Mouse (Mus musculus) CH12.LX (cell line): ENCODE results near the gene Fam185a. TPM values are rescaled to one million over a fixed set of nuclear protein-coding genes. Genes with fewer than 3 reads are reported as not detected.

Source experiments
- DNase-seq: peaks from one replicate; pipeline ENCODE4 v3.0.0-alpha.2; 2013; ENCODE audit errors: extremely low read depth
- H3K27ac ChIP-seq: 2 replicates; pipeline ENCODE4 v1.5.1; 2012; ENCODE audit warnings: low read depth, mild to moderate bottlenecking, control low read depth, moderate library complexity; ENCODE audit not compliant: insufficient read depth
- H3K27me3 ChIP-seq: replicated peaks from 2 replicates; pipeline ENCODE3; 2012; ENCODE audit warnings: inconsistent platforms
- H3K36me3 ChIP-seq, 2 experiments: replicated peaks in 1 of 2; 2 replicates each; pipeline versions ENCODE3 to v1.6.1; 2012; ENCODE audit warnings: inconsistent platforms in 1 of 2, low read length in 1 of 2, mild to moderate bottlenecking in 1 of 2, mixed read lengths in 1 of 2, moderate library complexity in 1 of 2; ENCODE audit not compliant: control insufficient read depth in 1 of 2, insufficient read depth in 1 of 2
- H3K4me1 ChIP-seq, 2 experiments: 2 replicates each; pipeline ENCODE4 v1.6.1; 2012; ENCODE audit warnings: inconsistent platforms in 1 of 2, moderate library complexity in 1 of 2; ENCODE audit not compliant: insufficient read depth in 2 of 2, control insufficient read depth in 1 of 2
- H3K4me2 ChIP-seq: 2 replicates; pipeline ENCODE4 v1.6.1; 2012; ENCODE audit warnings: low read depth, mild to moderate bottlenecking, control low read depth; ENCODE audit not compliant: poor library complexity, insufficient read depth, severe bottlenecking
- H3K4me3 ChIP-seq, 3 experiments: fragments of 150-350 bp in 1 of 3; sonication (generic) in 1 of 3; replicated peaks in 1 of 3; 2 replicates each; pipeline versions ENCODE3 to v1.5.1; 2011 to 2012; ENCODE audit warnings: low read depth in 2 of 3, low read length in 2 of 3, mild to moderate bottlenecking in 2 of 3, moderate library complexity in 2 of 3, control low read depth in 1 of 3, improper control_type of control experiment in 1 of 3, inconsistent platforms in 1 of 3, mixed read lengths in 1 of 3; ENCODE audit not compliant: poor library complexity in 1 of 3
- H3K79me2 ChIP-seq: replicated peaks from 2 replicates; pipeline ENCODE4 v1.6.1; 2012; ENCODE audit warnings: mild to moderate bottlenecking, moderate library complexity; ENCODE audit not compliant: control insufficient read depth, poor library complexity, insufficient read depth, severe bottlenecking; ENCODE audit errors: extremely low read depth
- H3K9ac ChIP-seq: 2 replicates; pipeline ENCODE4 v1.6.1; 2012; ENCODE audit warnings: low read depth, mild to moderate bottlenecking, control low read depth, moderate library complexity; ENCODE audit not compliant: insufficient read depth
- H3K9me3 ChIP-seq: replicated peaks from 2 replicates; pipeline ENCODE3; 2012; ENCODE audit warnings: low read length, inconsistent platforms, mixed read lengths
- BHLHE40 ChIP-seq: IDR thresholded peaks from 2 replicates; pipeline ENCODE4 v1.6.1; 2011; ENCODE audit warnings: mild to moderate bottlenecking, low read depth, low read length, improper control_type of control experiment
- CHD1 ChIP-seq: IDR thresholded peaks from 2 replicates; pipeline ENCODE4 v1.6.1; 2012; ENCODE audit warnings: low read depth, low read length, improper control_type of control experiment, inconsistent platforms
- CHD2 ChIP-seq: IDR thresholded peaks from 2 replicates; pipeline ENCODE4 v1.6.1; 2011; ENCODE audit warnings: low read length, improper control_type of control experiment
- CTCF ChIP-seq, 2 experiments: IDR thresholded peaks in 1 of 2; conservative IDR thresholded peaks in 1 of 2; 2 replicates each; pipeline ENCODE4 v1.5.1; 2011 to 2012; ENCODE audit warnings: low read depth in 2 of 2, low read length in 2 of 2, improper control_type of control experiment in 1 of 2, inconsistent platforms in 1 of 2, mild to moderate bottlenecking in 1 of 2, moderate library complexity in 1 of 2
- E2F4 ChIP-seq: IDR thresholded peaks from 2 replicates; pipeline ENCODE4 v1.6.1; 2011; ENCODE audit warnings: low read depth, low read length, improper control_type of control experiment; ENCODE audit not compliant: insufficient replicate concordance
- HCFC1 ChIP-seq: IDR thresholded peaks from 2 replicates; pipeline ENCODE4 v1.6.1; 2012; ENCODE audit warnings: low read depth, mild to moderate bottlenecking, inconsistent platforms, low read length, improper control_type of control experiment
- IRF4 ChIP-seq: IDR thresholded peaks from 2 replicates; pipeline ENCODE4 v1.6.1; 2014; ENCODE audit warnings: low read depth, mild to moderate bottlenecking, inconsistent platforms, low read length, improper control_type of control experiment
- KAT2A ChIP-seq: IDR thresholded peaks from 2 replicates; pipeline ENCODE4 v1.6.1; 2012; ENCODE audit warnings: low read length, improper control_type of control experiment, inconsistent platforms; ENCODE audit not compliant: insufficient replicate concordance
- MAFK ChIP-seq: IDR thresholded peaks from 2 replicates; pipeline ENCODE4 v1.6.1; 2011; ENCODE audit warnings: low read length, improper control_type of control experiment; ENCODE audit not compliant: insufficient replicate concordance
- MAX ChIP-seq: IDR thresholded peaks from 2 replicates; pipeline ENCODE4 v1.6.1; 2011; ENCODE audit warnings: low read length, improper control_type of control experiment
- MEF2A ChIP-seq: IDR thresholded peaks from 2 replicates; pipeline ENCODE4 v1.6.1; 2014; ENCODE audit warnings: low read depth, mild to moderate bottlenecking, inconsistent platforms, low read length, improper control_type of control experiment, borderline replicate concordance
- NELFE ChIP-seq: IDR thresholded peaks from 2 replicates; pipeline ENCODE4 v1.6.1; 2011; ENCODE audit warnings: low read depth, low read length, improper control_type of control experiment
- NRF1 ChIP-seq: IDR thresholded peaks from 2 replicates; pipeline ENCODE4 v1.6.1; 2014; ENCODE audit warnings: low read depth, mild to moderate bottlenecking, inconsistent platforms, low read length, improper control_type of control experiment, moderate library complexity
- PAX5 ChIP-seq: IDR thresholded peaks from 2 replicates; pipeline ENCODE4 v1.6.1; 2012; ENCODE audit warnings: low read length, inconsistent platforms, mixed read lengths
- POLR2A ChIP-seq: IDR thresholded peaks from 2 replicates; pipeline ENCODE4 v1.6.1; 2011; ENCODE audit warnings: low read depth, mild to moderate bottlenecking, improper control_type of control experiment, low read length
- POLR2AphosphoS2 ChIP-seq: IDR thresholded peaks from 2 replicates; pipeline ENCODE4 v1.6.1; 2011; ENCODE audit warnings: low read depth, low read length, improper control_type of control experiment
- RAD21 ChIP-seq: IDR thresholded peaks from 2 replicates; pipeline ENCODE4 v1.6.1; 2011; ENCODE audit warnings: low read depth, mild to moderate bottlenecking, low read length, improper control_type of control experiment, moderate library complexity
- SIN3A ChIP-seq: IDR thresholded peaks from 2 replicates; pipeline ENCODE4 v1.6.1; 2012; ENCODE audit warnings: low read length, improper control_type of control experiment, inconsistent platforms
- SMC3 ChIP-seq: IDR thresholded peaks from 2 replicates; pipeline ENCODE4 v1.6.1; 2011; ENCODE audit warnings: low read depth, low read length, improper control_type of control experiment
- UBTF ChIP-seq: IDR thresholded peaks from 2 replicates; pipeline ENCODE4 v1.6.1; 2012; ENCODE audit warnings: low read depth, mild to moderate bottlenecking, inconsistent platforms, low read length, improper control_type of control experiment, moderate library complexity
- USF1 ChIP-seq: IDR thresholded peaks from 2 replicates; pipeline ENCODE4 v1.6.1; 2014; ENCODE audit warnings: low read depth, mild to moderate bottlenecking, inconsistent platforms, low read length, improper control_type of control experiment
- USF2 ChIP-seq: conservative IDR thresholded peaks from 2 replicates; pipeline ENCODE4 v1.6.1; 2011; ENCODE audit warnings: low read depth, low read length, improper control_type of control experiment
- ZC3H11A ChIP-seq: IDR thresholded peaks from 2 replicates; pipeline ENCODE4 v1.6.1; 2012; ENCODE audit warnings: low read depth, mild to moderate bottlenecking, inconsistent platforms, low read length, improper control_type of control experiment
- ZNF384 ChIP-seq: IDR thresholded peaks from 2 replicates; pipeline ENCODE4 v1.6.1; 2012; ENCODE audit warnings: low read depth, low read length, improper control_type of control experiment, inconsistent platforms
- dilution Hi-C: fragments of 300-500 bp; cut with MboI; formaldehyde crosslinking; loops from 2 replicates; pipeline ENCODE4 v1.14.3; 2020; ENCODE audit warnings: low sequenced_read_pairs; ENCODE audit not compliant: extremely low pct_unique_long_range_greater_than_20kb, extremely low pct_ligation_motif_present
- in situ Hi-C: fragments of 300-500 bp; cut with MboI; formaldehyde crosslinking; loops from 3 replicates; pipeline ENCODE4 v1.14.3; 2019; ENCODE audit warnings: low sequenced_read_pairs, low pct_ligation_motif_present, low pct_unique_long_range_greater_than_20kb, mixed read lengths
- polyA plus RNA-seq: library from polyadenylated mRNA; unstranded; fragments of >175 nt; gene quantifications from 2 replicates; pipeline ENCODE4 v1.2.1, GENCODE M21; 2012; ENCODE audit warnings: low read depth; ENCODE audit not compliant: insufficient read length
- total RNA-seq, 2 experiments: library from RNA; depleted of rRNA; stranded (reverse); fragments of 300-350 nt in 1 of 2; fragments of >200 nt in 1 of 2; gene quantifications; 2 replicates each; pipeline ENCODE4 v1.2.3; 2012 to 2014

Gene Fam185a
- total and polyA plus RNA-seq, 3 experiments: 13.4 to 30.6 (median 16.1) TPM

GRCm38 (mm10) chr5:21418613-21419012, 6.1 kb upstream of the Fam185a start:
- H3K27me3 ChIP-seq: no peaks in the 10 kb centered on the region
- peaks cover 16 to 19% of the 10 kb centered on the region in 2 experiments for H3K4me1 ChIP-seq
- dilution Hi-C loops (no loop called here), in situ Hi-C loops (loop anchor here (25.0 kb wide), 1 partner anchor 381 kb away; no protein-coding TSS in a partner anchor)
- TF ChIP-seq CTCF (conservative IDR thresholded peaks at IDR 0.05 in 1 of 2, IDR thresholded peaks at IDR 0.05 in 1 of 2; ENCODE audit: low read depth in 2 of 2, low read length in 2 of 2) (no peak), KAT2A (no peak), NRF1 (no peak), PAX5 (no peak), ZNF384 (no peak), RAD21 (no peak), BHLHE40 (no peak), NELFE (no peak), MAFK (no peak), UBTF (no peak), MAX (no peak), SMC3 (no peak), E2F4 (no peak), CHD2 (no peak), USF1 (no peak), HCFC1 (no peak), CHD1 (no peak), IRF4 (no peak), ZC3H11A (no peak), SIN3A (no peak)
- H3K79me2 ChIP-seq: no peaks in the 10 kb centered on the region
- DNase-seq: no peak
- no peak overlapping the region for H3K27ac ChIP-seq
- H3K4me2 ChIP-seq: no peak overlapping the region
- peaks cover 2% of the 10 kb centered on the region for H3K9me3 ChIP-seq
- H3K9ac ChIP-seq: no peak overlapping the region
- H3K4me3 ChIP-seq: no peak overlapping the region
- H3K36me3 ChIP-seq: no peaks in the 10 kb centered on the region

GRCm38 (mm10) chr5:21420609-21421008, 4.1 kb upstream of the Fam185a start:
- Histone ChIP-seq H3K9ac (no peak overlapping the region), H3K36me3 (no peaks in the 10 kb centered on the region), H3K4me2 (no peak overlapping the region)
- peak; percentile 68 for DNase-seq
- in situ Hi-C loops: loop anchor here (5.0 to 25.0 kb wide), 3 partner anchors 88 to 383 kb away; no protein-coding TSS in a partner anchor
- no peak for TF ChIP-seq POLR2AphosphoS2
- peak; percentile 88 for TF ChIP-seq ZC3H11A
- TF ChIP-seq POLR2A: no peak
- no peak for TF ChIP-seq MEF2A
- peak in 1 of 2 experiments; percentile 86; a peak in 2 of 4 replicates for TF ChIP-seq CTCF (conservative IDR thresholded peaks at IDR 0.05 in 1 of 2, IDR thresholded peaks at IDR 0.05 in 1 of 2; ENCODE audit: low read depth in 2 of 2, low read length in 2 of 2)
- peak; percentile 88 for TF ChIP-seq RAD21
- TF ChIP-seq USF2: no peak
- TF ChIP-seq SMC3: peak; percentile 97
- TF ChIP-seq, all 38 proteins: peak for 4
- dilution Hi-C loops: no loop called here
- H3K79me2 ChIP-seq: peaks cover 1% of the 10 kb centered on the region; the same call in 1 of the 2 replicates
- no peak overlapping the region for H3K27ac ChIP-seq
- H3K27me3 ChIP-seq: no peaks in the 10 kb centered on the region
- H3K9me3 ChIP-seq: peaks cover 2% of the 10 kb centered on the region
- H3K4me3 ChIP-seq: no peak overlapping the region
- H3K4me1 ChIP-seq: peaks cover 3 to 12% of the 10 kb centered on the region in 2 experiments; a peak in 2 of 4 replicates
